Mouse (Mus musculus): ENCODE results near the gene Erlin1. TPM values are rescaled to one million over a fixed set of nuclear protein-coding genes. Genes with fewer than 3 reads are reported as not detected.
A peak's percentile ranks its signal among the peaks of the same experiment; 100 is the strongest.

The Erlin1 gene
- total RNA-seq, 2 experiments from 2014 or later: 17.6 to 19.7 TPM

DNA sequence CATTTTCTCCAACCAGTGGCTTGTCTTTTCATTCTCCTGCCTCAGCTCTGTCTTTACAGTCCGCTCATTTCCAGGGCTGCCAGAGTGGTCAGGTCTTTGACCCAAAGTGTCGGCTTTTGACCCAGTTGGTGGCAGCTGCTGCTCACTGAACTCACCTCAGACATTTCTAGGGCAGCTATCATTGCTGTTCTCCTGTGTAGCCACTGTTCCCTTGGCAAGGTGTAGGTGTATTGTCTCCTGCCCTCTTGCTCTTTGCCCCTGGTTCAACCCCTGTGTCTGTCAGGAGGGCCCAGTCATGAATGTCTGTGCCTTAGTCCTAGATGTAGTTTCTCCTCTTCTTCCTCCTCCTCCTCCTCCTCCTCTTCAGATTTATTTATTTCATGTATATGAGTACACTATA is 65.3 kb downstream of the Erlin1 start:
- no peak for DNase-seq (ENCODE audit: extremely low spot score in 1 of 2, low spot score in 1 of 2)

DNA sequence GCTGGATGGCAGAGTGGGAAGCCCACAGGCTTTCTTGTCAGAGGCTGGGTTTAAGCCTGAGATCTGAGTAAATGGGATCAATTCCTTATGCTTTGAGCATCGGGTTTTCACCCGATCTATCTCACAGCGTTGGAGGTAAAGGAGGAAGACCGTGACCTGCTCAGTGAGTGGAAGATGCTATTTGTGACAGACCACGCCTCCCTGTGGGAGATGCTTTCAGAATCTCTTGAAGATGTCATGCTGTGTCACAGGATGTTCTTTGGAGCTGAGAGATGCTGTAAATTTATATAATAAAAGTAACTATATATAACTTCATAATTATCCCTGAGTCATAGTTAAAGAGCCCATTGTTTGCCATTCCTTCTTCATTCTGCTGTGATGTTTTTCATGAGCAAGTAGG is 68.9 kb downstream of the Erlin1 start:
- DNase-seq (ENCODE audit: extremely low spot score in 1 of 2, low spot score in 1 of 2): no peak

DNA sequence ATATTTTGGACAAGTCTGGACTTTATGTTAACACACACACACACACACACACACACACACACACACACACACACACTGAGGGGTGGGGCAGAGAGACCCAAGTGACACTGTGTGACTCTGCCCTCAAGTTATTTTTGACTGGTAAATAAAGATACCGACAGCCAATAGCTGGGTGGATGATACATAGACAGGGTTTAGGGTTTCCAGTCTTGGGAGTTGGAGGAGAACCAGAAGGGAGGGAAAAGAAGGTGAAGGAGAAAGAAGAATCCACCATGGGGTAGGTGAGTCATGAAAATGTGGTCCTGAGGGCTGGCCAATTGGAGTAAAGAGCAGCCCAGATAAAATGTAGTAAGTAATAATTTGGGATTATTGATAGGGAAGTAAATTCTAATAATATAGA is 69.5 kb downstream of the Erlin1 start:
- no peak for DNase-seq (ENCODE audit: extremely low spot score in 1 of 2, low spot score in 1 of 2)

DNA sequence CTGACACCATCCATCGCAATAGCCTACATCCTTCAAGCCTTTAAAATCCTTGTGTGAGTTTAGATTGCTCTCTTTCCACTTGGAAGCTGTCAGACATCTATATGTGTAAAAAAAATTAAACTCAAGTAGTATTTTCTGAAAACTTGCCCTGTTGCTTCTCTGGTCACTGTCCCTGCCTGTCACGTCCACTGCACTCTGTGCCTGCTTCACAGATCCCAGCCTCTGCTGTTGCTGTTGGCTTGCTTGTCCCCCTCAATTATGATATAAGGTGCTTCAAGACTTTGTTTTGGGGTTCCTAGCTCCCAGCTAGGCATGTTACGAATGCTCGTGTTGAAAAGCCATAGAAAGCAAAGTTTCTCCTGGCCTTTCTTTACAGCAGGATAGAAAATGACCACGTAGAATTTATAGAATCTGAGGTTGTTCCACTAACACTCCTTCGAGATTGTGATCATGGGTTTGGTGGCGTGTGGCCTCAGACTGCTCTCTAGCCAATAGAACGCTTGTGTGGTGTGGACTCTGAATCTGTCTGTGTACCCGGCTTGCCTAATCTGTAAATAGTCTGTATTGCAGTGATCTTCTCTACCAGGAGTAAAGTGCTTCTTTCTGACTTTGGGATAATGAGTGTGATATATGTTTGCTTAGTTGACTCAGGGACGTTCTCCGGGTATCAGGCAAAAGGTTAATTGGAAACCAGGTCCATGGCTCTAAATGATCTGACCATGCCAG is 70.6 kb downstream of the Erlin1 start:
- DNase-seq (ENCODE audit: extremely low spot score in 1 of 2, low spot score in 1 of 2): no peak

DNA sequence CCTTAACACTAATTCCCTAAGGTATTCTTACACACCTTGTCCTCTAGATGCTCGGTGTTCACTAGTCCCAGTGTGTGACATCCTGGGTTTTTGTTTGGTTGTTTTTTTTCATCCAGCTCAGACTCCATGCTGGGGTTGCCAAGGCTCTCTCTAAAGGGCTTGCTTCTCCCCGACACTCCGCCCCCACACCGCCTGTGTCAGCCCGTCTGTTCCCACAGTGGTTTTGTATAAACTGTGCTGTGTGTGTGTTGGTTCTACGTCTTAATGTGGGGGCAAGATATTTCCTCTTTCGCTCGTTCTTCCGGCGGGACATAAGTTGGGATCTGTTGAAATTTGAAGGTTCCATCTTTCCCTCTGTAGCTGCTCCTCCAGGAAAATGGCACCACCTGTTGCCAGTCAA is 71.5 kb downstream of the Erlin1 start:
- DNase-seq (ENCODE audit: extremely low spot score in 1 of 2, low spot score in 1 of 2): peak; percentile 37 to 63

DNA sequence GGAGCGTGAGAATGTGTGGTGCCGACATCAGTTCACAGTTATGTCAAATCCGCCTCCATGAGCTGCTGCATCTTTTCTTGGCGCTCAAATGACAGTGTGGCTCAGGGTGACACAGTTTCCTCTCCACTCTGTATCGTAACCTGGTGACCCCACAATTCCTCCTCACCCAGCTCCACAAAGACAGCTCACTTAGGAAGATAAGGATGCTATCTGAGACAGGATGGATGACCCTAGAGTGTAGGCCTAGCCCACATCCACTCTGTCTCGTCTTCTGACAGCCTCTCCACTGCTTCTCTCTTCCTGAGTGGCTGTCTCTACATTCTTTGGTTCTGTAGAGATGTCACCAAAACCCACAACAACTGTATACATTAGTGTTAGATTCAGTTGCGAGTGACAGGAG is 74.2 kb downstream of the Erlin1 start:
- DNase-seq (ENCODE audit: extremely low spot score in 1 of 2, low spot score in 1 of 2): no peak

DNA sequence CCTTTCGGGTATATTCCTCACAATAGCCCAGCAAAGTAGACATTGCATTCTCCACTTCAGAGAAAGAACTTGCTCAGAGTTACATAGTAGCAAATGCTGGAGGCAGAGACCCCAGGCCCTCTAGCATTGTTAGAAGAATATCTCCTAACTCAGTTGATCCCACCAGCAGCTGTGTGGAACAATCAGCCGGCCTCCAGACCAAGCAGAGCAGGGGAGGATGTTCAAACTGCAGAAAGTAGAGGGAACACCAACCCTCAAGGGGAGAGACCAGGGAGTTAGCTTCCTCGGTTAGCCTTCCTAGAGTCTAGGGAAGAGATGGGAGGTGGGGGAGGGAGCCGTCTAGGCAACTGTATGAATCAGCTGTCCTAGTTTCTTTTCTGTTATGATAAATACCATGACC is 77.1 kb downstream of the Erlin1 start:
- no peak for DNase-seq (ENCODE audit: extremely low spot score in 1 of 2, low spot score in 1 of 2)

DNA sequence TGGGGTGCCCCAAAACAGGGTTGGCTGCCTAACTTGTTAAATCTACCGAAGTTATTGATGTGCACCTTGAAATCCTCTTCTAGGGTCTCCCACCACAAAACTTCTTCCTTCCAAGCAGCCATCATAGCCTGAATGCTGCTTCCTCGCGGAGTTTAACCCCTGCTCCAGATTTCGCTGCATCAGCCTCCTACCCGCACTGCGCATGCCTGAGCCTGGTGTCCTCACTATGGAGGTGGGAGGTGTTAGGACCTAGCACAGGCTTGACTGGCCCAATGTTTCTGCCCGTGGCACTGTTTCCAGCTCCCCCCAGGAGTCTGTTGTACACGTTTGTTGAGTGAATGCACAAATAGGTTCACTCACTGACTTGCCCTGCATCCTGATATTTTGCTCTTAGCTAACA is 79.2 kb downstream of the Erlin1 start:
- DNase-seq (ENCODE audit: extremely low spot score in 1 of 2, low spot score in 1 of 2): no peak

DNA sequence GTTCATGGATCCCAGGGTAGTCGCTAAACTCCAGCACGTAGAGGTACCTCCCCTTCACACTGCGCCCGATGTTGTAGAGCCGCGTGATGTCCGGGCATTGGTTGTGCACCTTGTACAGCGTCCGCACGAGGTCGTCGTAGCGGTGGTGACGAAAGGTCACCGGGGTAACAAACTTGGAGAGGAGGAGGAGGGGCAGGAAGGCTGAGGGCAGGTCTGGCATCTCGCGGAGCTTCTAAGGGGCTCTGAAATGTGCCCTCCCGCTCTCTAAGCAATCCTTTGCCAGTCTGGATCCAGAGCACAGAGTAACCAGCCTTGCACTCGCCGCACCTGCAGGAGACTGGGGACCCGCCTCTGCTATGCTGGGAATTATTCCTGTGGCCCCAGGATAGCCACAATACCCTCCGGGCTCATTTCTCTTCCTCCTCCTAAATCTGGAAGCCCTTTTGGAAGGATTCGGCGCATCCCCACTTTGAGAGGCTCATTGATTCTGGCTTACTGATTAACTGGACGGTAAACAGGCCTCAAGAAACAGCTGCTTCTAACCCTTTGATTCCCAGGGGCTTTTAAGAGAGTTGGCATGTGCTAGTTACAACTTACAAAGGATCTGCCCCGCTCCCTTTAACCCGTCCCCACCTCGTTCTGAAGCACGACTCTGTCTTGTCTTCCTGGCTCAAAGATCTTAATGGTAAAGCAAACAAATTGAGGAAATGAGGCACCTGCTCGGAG is 83.4 kb downstream of the Erlin1 start, which contains the start of gene Cpn1:
Gene Cpn1, minus strand, starts transcription at position 488 of the 726 bp plus-strand sequence.
- no peak for DNase-seq (ENCODE audit: extremely low spot score in 1 of 2, low spot score in 1 of 2)

Other genes with a start within 250 kb of the Erlin1 start
- 1 to 10 TPM; 8.7 to 9.7 TPM for gene Dnmbp, start 129.6 kb downstream of the Erlin1 start, total RNA-seq (2021)
- gene Cpn1, start 83.2 kb downstream of the Erlin1 start, total RNA-seq (2021): under 1 TPM in 1 of 2 experiments, not detected in 1; 0.15 TPM
- gene Cyp2c23, start 40.6 kb downstream of the Erlin1 start, total RNA-seq (2021): not detected
- gene Chuk, start 37.7 kb upstream of the Erlin1 start, total RNA-seq (2021): 10 to 100 TPM; 32.2 to 49.4 TPM
- 10 to 100 TPM; 16.6 to 18.9 TPM for gene Cwf19l1, start 66.1 kb upstream of the Erlin1 start, total RNA-seq (2021)
- 10 to 100 TPM; 60.2 to 62.3 TPM for gene Bloc1s2, start 76.7 kb upstream of the Erlin1 start, total RNA-seq (2021)
- under 1 TPM; 0.09 to 0.25 TPM for gene Pkd2l1, start 122.7 kb upstream of the Erlin1 start, total RNA-seq (2021)
- gene Scd3, start 133.5 kb upstream of the Erlin1 start, total RNA-seq (2021): 1 to 10 TPM; 1.1 to 1.6 TPM
- gene Scd2, start 223.9 kb upstream of the Erlin1 start, total RNA-seq (2021): 100 to 1,000 TPM; 642 to 712 TPM

Measured in layer of hippocampus, postnatal 25 days (tissue).